Mouse (Mus musculus) kidney, adult 9 months (tissue): Measurements from ENCODE around the gene Adamts12.
A peak's percentile ranks its signal among the peaks of the same experiment; 100 is the strongest.

Experiments used
- DNase-seq: peaks from one replicate; pipeline ENCODE4 v3.0.0; 2022

The Adamts12 gene

GRCm38 (mm10) chr15:11064558-11065411 lies at the start of gene Adamts12:
Gene Adamts12, plus strand, starts transcription at chr15:11064790.
- DNase-seq: peak; percentile 62

GRCm38 (mm10) chr15:11014931-11015330 lies 49.7 kb upstream of the Adamts12 start:
- no peak for DNase-seq

GRCm38 (mm10) chr15:11026801-11027561 lies 37.6 kb upstream of the Adamts12 start:
- DNase-seq: peak; percentile 81

GRCm38 (mm10) chr15:11030188-11030587 lies 34.4 kb upstream of the Adamts12 start:
- no peak for DNase-seq

GRCm38 (mm10) chr15:11035947-11036474 lies 28.6 kb upstream of the Adamts12 start:
- DNase-seq: no peak

GRCm38 (mm10) chr15:11036535-11037375 lies 27.8 kb upstream of the Adamts12 start:
- DNase-seq: no peak

- no peak for DNase-seq
Measured at GRCm38 (mm10) chr15:11037376-11037695, 27.3 kb upstream of the Adamts12 start.

- no peak for DNase-seq
Measured at GRCm38 (mm10) chr15:11037711-11038110, 26.9 kb upstream of the Adamts12 start, which contains the start of gene Rxfp3. Gene Rxfp3, minus strand, starts transcription at chr15:11037991.

- peak; percentile 57 for DNase-seq
Measured at GRCm38 (mm10) chr15:11038476-11038875, 26.1 kb upstream of the Adamts12 start.

- no peak for DNase-seq
Measured at GRCm38 (mm10) chr15:11040067-11040466, 24.5 kb upstream of the Adamts12 start.

GRCm38 (mm10) chr15:11041229-11041628 lies 23.4 kb upstream of the Adamts12 start:
- no peak for DNase-seq

- DNase-seq: no peak
Measured at GRCm38 (mm10) chr15:11042828-11043227, 21.8 kb upstream of the Adamts12 start.

GRCm38 (mm10) chr15:11053678-11054439 lies 10.7 kb upstream of the Adamts12 start:
- DNase-seq: no peak

GRCm38 (mm10) chr15:11054440-11055080 lies 10.0 kb upstream of the Adamts12 start:
- no peak for DNase-seq

GRCm38 (mm10) chr15:11062903-11063302 lies 1.7 kb upstream of the Adamts12 start:
- no peak for DNase-seq

- peak; percentile 48 for DNase-seq
Measured at GRCm38 (mm10) chr15:11064160-11064557, 431 bp upstream of the Adamts12 start.

- no peak for DNase-seq
Measured at GRCm38 (mm10) chr15:11065528-11066171, 1.1 kb downstream of the Adamts12 start.

- no peak for DNase-seq
Measured at GRCm38 (mm10) chr15:11066299-11066698, 1.7 kb downstream of the Adamts12 start.

GRCm38 (mm10) chr15:11067891-11068290 lies 3.3 kb downstream of the Adamts12 start:
- DNase-seq: no peak

- DNase-seq: no peak
Measured at GRCm38 (mm10) chr15:11075726-11076361, 11.3 kb downstream of the Adamts12 start.
